Mouse (Mus musculus) lung, postnatal 10 days (tissue): ENCODE results near the gene Matk.
"Not testable (repeated sequence)": the region's sequence is repeated elsewhere in the genome, so short reads cannot be mapped to it uniquely, and the experiment has no call there.

Source experiments
- DNase-seq: peaks from one replicate; pipeline ENCODE4 v3.0.0; 2021

Matk gene

DNA sequence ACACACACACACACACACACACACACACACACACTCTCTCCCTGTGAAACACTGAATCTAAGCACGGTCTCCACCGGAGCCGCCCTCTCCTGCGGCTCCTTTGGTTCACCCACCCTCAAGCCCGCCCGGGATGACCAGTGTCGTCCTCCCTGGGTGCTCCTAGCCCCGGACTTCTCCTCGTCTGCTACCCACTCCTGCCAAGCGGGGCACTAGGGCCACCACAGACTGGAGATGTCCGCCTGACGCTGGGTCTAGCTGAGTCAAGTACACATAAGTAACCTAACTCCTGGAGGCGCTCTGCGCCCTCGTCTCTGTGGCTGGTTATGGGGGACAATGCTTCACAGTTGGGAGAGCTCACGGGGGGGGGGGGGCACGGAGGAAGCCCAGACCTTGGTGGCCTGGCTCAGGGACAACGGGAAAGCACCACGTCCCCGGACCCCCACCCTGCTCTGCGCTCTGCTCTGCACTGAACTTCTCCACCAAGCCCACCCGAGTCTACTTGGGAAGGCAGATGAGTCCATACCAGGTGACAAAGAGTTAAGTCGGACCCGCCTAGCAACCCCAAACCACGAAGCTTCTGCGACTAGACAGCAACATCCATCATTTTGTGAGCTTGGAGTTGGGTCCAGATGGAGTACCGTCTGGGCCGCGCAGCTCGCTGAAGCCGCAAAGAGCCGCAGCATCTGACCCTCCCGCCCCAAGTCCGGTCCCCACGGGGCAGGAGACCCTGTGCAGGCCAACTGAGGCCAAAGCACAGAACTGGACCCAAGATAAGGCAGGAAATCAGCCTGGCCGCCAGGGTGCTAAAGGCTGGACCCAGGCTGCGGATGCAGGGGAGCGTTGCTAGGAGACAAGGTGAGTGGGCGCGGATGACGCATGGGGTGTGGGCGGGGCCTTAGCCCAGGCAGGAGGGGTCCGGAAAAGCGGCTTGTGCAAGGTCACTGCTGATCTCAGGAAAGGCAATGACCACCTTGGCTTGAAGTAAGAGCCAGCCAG, at the start of gene Matk:
Gene Matk (plus strand): TSS at position 512 of the 996 bp plus-strand sequence.
- peak; percentile 53 for DNase-seq

DNA sequence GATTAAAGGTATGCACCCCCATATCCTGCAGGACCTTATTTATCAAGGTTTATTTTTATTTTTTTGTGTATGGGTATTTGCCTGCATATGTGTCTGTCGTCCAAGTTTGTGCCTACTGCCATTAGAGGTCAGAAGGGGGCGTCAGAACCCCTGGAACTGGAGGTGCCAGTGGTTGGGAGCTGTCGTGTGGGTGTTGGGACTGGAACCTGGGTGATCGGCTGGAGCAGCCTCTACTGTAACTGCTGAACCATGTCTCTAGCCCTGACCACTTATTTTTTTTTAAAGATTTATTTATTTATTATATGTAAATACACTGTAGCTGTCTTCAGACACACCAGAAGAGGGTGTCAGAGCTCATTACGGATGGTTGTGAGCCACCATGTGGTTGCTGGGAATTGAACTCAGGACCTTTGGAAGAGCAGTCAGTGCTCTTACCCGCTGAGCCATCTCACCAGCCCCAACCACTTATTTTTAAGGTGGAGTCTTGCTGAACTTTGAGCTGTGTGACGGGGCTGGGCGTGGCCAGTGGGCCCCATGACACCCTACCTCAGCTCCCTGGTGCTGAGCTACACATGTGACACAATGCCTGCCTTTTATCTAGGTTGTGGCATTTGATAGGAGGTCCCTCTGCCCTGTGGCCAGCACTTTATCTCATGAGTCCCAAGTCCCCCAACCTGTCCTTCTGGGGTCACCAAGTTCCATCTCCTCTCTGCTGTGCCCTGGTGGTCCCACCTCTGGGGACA, 49.6 kb upstream of the Matk start:
- DNase-seq = no peak

DNA sequence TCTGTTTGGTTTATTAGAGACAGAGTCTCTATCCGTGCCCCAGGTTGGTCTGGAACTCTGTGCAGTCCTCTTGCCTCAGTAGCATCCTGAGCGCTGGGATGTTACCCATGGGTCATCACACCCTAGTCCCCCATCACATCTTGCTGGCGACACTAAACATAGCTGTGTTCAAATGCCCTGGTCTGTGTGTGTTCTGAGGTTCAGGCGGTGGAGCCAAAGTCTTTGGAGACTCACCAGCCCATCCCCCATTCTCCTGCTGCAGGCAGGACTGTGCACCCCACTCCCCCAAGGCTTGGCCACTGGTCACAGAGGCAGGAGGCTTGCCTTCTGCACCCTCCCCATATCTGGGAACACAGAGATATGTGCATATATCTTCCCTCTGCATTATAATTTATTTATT, 48.6 kb upstream of the Matk start:
- DNase-seq = no peak

DNA sequence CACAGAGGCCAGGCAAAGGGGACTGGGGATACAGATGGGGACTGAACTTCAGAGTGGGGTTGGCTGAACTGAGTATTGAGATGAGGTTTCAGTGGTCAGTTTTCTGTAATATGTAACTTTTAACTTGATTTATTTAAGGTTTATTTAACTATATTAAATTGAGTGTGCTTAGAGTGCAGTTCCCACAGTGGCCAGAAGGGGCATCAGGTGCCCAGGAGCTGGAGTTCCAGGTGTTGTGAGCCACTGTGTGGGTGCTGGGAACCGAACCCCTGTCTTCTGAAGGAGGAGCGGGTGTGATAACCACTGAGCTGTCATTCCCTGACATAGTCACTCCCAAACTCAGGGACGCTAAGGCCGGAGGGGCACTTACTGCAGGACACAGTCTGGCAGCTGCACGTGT, 42.6 kb upstream of the Matk start:
- DNase-seq = no peak

DNA sequence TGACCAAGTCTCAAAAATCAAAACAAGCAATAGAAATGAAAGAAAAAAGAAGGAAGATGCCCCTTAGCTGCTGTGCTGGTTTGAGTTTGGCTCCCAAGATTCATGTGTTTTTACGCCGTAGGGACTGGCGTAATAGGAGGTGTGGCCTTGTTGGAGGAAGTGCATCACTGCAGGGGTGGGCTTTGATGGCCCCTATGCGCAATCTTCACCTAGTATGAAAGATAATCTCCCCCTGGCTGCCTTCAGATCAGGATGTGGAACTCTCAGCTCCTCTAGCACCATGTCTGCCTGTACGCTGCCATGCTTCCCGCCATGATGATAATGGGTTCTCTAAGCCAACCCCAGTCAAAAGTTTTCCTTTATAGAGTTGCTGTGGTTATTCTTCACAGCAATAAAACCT, 36.5 kb upstream of the Matk start:
- DNase-seq = no peak

DNA sequence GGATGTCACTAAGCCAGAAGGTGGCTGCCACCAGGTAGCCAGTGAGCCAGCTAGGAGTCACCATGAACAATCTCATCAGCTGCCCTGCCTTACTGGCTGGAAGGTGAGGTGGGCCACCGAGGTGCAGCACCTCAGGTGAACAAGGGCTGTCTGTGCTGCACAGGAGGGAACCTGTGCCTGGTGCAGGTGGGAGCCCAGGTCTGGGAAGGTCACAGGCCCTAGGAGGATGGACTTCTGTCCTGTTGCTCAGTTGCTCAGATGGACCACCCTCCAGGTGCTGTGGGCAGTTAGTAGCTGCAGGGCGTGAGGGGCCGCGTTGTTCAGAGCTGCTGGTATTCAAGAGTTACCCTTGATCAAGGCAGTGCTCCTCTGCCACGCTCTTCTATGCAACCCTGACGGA, 35.9 kb upstream of the Matk start:
- no peak for DNase-seq

DNA sequence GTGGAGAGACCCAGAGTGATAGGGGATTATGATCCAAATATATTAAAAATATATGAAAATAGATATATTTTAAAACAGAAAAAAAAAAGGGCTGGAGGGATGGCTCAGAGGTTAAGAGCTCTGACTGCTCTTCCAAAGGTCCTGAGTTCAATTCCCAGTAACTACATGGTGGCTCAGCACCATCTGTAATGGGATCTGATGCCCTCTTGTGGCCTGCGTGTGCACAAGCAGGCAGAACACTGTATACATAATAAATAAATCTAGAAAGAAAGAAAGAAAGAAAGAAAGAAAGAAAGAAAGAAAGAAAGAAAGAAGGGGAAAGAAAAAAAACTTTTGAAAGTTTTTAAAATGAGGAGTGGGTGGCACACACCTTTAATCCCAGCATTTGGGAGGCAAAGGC, 35.5 kb upstream of the Matk start:
- peak; percentile 51 for DNase-seq

DNA sequence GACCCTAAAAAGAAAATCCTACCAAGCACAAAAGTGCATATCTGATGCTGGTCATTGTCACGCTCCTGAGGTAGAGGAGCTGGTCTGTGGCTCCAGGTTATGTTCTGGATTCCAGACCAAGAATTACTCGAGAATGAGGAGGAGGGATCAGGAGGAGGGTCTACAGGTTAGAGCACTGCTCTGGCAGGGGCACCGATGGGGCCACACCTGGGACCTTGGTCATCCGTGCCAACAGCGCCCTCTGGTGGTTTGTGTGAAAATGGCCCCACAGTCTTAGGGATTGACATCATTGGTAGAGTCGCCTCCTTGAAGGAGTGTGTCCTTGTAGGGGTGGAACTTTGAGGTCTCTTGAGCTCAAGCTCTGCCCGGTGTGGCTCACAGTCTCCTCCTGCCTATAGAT, 34.8 kb upstream of the Matk start:
- peak; percentile 81 for DNase-seq

DNA sequence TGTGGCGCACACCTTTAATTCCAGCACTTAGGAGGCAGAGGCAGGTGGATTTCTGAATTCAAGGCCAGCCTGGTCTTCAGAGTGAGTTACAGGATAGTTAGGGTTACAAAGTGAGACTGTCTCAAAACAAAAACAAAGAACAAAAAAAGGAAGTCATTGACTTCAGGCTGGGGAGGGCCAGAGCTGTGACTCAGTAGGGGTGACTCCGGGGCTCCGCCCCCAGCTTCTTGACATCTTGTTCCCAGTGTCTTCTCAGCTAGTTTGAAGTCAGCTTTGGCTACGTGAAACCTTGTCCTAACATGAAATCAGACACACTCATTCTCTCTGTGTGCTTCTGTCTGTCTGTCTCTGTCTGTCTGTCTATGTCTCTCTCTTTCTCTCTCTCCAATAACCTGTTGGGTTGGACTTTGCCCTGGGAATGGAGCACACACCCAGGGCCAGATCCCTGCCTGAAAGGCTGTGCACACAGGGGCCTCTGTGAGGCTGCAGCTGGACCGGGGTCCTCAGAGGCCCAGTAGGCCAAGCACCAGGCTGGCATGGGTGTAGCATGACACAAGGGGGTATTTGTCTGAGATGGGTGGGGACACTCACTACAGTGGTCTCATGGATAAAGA, 31.2 kb upstream of the Matk start:
- DNase-seq = no peak

DNA sequence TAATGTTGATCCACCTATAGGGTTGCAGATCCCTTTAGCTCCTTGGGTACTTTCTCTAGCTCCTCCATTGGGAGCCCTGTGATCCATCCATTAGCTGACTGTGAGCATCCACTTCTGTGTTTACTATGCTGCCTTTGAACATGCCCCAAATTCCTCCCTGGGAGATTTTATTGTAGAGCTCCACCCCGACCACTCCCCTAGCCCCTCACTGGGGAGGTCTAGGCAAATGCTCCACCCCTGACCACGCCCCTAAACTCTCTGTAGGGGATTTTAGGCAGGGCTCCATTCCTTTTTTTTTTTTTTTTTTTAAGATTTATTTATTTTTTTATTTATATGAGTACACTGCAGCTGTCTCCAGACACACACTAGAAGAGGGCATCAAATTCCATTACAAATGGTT, 29.0 kb upstream of the Matk start:
- not testable (repeated sequence) for DNase-seq

DNA sequence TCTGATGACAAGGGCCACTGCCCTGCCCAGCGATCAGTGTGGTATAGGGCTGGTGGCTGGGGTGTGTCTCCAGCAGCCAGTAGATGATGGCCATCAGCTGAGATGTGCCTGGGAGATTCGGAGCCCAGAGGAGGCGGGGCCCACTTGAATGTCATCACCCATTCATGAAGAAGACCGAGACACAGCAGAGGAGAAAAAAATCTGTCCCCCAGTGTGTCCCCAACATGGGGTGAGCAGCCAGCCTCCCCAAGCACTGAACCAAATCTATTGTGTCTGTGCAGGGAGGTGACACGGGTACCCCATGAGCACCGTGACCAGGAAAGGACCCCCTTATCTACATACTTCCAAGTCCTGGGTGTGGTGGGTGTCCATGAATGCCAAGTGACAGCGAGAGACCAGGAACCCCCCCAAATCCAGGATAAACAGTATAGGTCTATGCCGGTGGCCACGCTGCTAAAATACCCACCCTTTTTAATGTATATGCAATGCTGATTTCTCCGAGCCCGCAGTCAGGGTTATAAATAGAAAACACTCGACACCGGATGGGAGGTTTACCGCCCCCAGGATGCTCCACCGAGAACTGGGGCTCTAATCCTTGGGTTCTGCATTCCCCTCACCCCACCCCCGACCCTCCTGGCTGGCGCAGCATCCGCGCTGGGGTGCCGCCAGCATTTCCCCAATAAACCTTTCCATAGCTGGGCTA, 22.8 kb upstream of the Matk start:
- DNase-seq = no peak

DNA sequence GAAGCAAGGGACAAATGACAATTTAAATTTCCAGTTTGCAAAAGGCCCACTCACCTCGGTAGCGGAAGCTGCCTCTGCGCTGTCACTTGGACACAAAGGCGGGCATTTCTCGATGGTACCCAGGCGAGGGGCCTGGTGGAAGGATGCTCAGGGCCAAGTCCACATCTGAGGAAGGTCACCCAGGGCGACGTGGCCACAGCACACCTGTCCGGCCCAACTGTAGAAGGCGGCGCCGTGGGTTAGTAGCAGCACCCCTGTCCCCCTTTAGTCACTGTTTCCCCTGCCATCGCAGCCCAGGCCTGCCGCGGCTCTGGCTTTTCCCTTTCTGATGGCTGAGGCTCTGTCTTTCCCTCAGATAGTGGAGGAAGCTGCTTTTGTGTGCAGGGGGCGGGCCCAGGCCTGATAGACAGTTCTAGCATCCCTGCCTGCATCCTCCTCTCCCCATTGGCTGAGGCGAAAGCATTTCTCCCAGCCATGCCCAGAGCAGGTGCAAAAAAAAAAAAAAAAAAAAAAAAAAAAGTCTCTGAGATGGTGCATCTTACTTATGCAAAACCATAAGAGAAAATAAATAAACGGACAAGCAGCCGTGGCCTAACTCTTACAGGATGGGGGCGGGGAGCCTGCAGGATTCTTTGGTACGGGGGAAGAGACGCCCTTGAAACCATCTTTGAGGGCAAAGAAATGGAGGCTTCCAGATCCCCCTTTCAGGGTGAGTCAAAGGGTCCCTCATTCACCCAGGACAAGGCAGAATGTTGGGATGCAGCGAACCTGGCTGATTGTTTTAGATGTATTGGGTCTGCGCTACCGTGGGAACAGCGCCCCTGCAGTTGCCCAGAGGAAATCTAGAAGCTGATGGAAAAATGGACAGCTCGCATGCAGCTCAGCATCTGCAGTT, 22.1 kb upstream of the Matk start, which contains the start of gene Atcay:
Gene Atcay (minus strand): TSS at position 396 of the 895 bp plus-strand sequence.
- peak; percentile 36 for DNase-seq

DNA sequence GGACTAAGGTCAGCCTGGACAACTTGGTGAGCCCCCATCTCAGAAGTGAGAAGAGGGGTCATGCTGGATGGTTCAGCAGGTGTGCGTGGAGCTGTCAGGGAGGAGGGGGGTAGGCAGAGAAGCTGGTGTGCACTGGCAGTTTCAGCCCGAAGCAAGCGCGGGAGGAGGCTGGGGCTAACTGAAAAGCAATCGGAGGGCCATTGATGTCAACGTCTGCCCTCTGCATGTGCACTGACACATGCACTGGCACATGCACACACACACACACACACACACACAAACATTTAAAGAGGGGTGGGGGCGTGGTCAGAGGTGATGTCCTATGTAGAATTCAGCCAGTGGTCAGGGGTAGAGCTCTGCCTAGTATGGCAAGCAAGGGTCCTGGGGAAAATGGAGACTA, 21.3 kb upstream of the Matk start:
- no peak for DNase-seq

DNA sequence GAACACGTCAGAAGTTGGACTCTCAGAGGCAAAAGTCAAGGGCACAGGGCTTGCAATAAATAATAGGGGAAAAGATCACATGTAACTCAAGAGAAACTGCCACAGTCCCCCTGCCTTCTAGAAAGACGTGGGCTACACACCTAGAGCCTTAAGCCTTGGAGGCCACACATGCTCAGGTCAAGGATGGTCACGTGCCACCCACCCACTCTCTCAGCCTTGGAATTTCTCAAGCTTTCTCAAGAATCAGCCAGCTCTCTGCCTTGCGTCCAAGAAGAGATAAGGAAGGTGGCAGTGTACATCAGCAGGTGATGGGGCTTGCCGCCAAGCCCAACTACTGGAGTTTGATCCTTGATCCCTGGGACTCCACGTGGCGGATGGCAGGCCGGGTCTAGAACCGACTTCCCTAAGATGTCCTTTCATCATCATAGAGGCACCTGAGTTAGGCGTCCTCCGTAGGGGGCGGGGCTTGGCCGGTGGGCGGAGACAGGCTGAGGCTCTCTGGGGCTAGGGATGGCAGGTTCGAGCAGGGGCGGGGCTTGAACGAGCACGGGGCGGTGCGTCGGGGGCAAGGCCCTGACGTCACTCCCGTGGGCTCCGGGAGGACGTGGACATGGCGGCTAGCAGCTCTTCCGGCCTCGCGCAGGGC, 20.0 kb upstream of the Matk start, which contains the start of gene Zfr2:
Gene Zfr2 (plus strand): TSS at position 576 of the 646 bp plus-strand sequence.
- DNase-seq = peak; percentile 95

DNA sequence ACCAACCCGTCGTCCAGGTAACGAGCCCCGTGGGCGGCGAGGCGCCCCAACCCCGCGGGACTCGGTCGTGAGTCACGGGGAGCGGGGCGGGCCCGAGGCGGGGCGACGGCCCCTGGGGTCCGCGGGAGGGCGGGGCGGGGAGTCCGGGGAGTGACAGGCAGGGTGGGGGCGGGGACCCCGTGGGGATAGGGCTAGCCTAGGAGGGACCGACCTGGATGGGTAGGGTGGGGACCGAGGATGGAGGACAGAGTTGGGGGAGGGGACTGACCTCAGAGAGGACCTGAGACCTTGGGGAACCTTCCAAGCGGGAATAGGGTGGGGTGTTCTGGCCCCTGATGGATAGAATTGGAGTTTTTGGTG, 19.5 kb upstream of the Matk start:
- DNase-seq = no peak

DNA sequence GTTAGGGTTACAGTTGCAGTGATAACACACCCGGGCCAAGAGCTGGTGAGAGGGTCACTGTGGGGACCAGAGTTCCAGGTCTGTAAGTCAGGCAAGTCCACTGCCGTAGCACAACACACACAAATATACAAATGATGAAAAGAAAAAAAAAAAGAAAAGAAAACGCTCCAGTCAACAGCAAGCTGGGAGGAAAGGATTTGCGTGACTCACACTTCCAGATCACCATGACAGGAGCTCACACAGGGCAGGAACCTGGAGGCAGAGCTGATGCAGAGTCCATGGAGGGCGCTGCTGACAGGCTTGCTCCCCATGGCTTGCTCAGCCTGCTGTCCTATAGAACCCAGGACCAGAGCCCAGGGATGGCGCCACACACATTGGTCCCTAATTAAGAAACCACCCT, 18.5 kb upstream of the Matk start:
- DNase-seq = no peak

DNA sequence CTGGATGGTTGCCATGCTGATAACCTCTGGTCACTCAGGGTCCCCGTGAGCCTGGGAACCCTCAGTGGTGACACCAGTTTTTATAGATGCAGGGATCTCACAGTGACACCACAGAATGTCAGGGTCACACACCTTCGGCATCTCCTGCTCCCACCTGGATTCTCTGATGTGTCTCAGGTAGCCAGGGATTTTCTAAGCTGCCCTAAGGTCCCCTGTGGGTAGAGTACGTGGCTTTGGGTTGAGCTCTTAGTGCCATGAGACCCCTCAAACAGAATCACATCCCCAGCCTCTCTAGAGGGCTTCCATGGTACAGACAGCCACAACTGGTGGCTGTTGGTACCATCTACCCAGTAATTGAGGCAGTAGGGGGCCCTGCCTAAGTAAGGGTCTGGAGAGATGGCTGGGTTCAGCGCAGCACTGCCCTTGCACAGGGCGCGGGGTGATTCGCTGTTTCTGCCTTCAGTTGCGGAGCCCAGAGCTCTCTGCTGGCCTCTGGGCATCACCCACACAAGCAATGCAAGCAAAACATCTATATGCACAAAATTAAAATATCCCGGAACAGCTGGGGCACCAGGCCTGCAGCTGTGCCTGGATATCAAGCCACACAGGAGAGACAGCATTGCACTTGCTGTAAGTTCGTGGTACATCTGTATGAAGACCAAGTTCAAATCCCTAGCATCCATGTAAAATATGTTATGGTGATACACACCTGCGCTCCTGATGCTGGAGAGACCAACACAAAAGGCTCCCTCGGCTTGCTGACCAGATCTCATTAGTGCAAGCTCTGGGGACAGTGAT, 16.1 kb upstream of the Matk start:
- no peak for DNase-seq

DNA sequence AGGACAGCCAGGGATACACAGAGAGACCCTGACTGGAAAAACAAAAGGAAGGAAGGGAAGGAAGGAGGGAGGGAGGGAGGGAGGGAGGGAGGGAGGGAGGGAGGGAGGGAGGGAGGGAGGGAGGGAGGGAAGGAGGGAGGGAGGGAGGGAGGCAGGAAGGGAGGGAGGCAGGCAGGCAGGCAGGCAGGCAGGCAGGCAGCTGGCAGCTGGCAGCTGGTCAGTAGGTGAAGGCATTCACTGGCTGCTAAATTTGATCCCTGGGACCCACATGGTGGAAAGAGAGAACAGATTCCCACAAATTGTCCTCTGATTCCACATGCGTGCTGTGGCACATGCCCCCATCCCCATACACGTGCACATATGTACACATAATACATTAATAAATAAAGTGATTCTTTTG, 14.1 kb upstream of the Matk start:
- DNase-seq = no peak

DNA sequence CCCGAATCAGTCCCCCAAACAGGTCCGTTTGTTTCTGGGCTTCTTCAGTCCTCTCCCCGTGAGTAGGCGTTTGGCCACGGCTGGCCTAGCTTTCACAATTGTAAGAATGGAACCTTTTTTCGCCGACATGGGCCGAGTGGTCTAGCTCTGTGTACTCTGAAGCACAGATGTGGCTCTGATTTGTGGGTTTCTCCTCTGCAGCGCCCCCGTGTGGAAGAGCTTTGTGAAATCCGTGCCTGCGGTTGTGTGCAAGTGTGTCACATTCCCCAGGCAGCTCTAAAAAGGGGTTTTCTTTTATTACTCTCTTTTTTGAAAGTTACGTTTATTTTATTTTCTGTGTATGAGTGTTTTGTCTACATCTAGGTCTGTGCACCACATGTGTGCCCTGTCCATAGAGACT, 11.9 kb upstream of the Matk start:
- peak; percentile 76 for DNase-seq

DNA sequence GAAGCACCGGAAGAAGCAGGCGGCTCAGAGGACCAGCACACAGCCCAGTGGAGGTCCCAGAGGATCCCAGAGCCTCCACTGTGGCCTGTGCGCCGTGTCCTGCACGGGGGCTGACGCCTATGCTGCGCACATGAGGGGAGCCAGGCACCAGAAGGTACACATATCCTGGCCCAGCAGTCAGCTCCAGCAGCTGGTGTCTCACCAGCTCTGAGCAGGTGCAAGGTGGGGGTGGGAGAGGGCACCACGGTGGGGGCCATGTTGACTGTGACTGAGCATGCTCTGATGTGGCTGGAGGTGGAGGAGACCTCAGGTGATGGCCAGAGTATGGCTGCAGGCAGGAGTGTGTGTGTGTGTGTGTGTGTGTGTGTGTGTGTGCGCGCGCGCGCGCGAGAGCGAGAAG, 10.7 kb upstream of the Matk start:
- no peak for DNase-seq
